Mouse (Mus musculus): ENCODE measurements around the gene Eftud2.

Gene Eftud2

DNA sequence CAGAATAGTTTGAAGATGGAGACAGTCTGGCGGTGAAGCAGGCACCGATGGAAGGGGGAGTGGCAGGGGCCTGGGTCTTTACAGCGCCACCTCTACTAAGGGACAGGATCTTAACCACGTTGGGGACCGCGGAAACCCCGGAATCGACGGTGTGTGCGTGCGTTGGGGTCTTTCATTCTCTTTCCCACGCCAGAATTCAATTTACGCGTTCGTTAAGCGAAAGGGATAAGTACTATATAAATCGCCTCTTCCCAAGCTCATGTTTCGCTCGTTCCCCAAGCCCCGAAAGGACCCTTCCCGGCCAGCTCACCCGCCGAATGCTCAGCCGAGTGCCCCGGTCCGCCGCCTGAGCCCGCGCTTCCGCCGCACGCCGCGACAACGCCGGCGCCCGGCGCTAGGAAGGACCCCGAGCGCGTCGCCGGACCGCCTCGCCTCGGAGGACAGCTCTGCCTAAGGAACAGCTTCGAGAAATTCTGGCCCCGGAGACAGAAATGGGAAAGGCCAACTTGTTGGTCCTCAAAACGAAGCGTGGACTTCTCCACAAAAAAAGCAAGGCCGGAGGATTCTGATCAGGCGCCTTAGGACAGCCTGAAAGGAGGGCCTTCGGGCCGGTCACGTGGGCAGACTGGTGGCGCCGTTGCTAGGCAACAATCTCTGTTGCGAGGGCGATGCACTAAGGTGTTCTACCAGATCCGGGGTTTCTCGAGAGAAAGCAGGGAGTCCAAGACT is at the start of gene Eftud2, which contains the start of gene Ccdc103:
Gene Eftud2, minus strand, starts transcription at position 401 of the 729 bp plus-strand sequence.
Gene Ccdc103, plus strand, starts transcription at position 620 of the 729 bp plus-strand sequence.
- DNase-seq, result peak; percentile 94

DNA sequence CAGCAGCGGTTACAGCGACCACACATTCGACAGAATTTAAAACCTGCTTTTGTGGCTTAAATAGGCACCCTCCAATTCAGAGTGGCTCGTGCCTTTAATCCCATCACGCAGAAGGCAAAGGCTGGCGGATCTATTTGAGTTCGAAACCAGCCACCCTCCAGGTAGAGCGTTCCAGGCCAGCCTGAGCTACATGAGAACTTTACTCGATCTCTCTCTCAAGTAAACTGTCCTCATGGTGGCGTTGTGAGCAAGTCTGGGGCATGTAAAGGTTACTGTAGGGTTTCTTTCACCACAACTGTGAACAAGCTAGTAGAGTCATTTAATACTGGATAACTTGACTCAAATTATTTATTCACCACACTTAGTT is 44.5 kb upstream of the Eftud2 start:
- DNase-seq, result no peak

GRCm38 (mm10) chr11:102924557-102925350 is 44.0 kb upstream of the Eftud2 start, which contains the start of gene Kif18b:
Gene Kif18b (minus strand): TSS chr11:102925124.
- peak; percentile 98 for DNase-seq

- DNase-seq, result no peak
Measured at GRCm38 (mm10) chr11:102921491-102921890, 40.7 kb upstream of the Eftud2 start.

- DNase-seq, result no peak
Measured at GRCm38 (mm10) chr11:102918077-102918476, 37.3 kb upstream of the Eftud2 start.

DNA sequence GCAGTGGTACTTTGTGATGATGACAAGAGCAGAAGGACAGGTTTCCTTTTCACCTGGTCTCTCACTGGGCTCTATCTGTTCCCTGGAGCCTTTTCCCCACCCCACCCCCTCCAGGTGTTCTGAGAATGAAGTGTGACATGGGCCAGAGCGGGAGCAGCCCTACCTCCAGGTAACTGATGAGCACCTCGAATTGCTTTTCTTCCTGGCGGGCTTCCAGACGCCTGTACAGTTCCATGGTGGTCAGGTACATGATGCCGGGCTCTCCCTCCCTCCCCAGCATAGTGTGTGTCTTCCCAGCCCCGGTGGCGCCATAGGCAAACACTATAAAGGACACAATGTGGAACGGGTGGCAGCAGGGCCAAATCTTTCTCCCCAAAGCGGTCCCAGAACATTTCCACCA is 34.6 kb upstream of the Eftud2 start:
- DNase-seq, result no peak

DNA sequence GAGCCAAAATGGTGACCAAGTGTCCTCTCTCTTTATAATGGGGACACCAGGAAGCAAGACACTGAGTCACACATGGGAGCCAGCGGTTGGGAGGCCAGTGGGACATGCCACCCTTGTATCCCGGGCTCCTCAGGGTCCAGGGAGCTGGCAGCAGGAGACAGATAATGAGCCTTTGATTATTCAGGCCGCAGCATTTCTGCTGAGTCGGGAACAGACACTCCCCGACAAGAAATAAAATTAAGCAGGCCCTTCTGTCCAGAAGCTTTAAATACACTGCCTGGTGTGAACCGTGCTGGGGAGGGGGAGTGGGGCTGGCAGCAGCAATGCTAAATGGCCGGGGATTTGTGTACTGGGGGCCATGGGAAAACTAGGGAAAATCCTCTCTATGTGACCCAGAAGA is 30.6 kb upstream of the Eftud2 start:
- DNase-seq, result no peak

DNA sequence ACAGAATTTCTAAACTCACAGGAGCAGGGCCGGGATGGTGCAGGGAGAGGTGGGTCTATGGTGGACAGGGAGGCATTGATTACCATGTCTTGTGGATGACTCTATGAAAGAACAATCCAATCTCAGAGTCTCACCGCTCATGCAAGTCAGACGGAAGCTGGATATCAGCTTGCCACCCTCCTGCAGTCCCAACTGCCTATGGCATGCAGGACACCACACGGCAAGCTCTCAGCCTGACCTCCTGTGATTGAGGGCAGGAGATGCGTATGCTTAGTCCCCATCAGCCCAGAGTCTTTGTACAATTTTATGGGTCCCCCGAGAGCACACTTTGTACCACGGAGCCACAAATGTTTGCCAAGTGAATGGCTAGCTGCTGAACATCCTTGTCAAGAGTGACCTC is 22.9 kb upstream of the Eftud2 start:
- DNase-seq, result no peak

GRCm38 (mm10) chr11:102902107-102902506 is 21.3 kb upstream of the Eftud2 start:
- DNase-seq, result no peak

GRCm38 (mm10) chr11:102901199-102901598 is 20.4 kb upstream of the Eftud2 start:
- DNase-seq, result no peak

GRCm38 (mm10) chr11:102900763-102901162 is 20.0 kb upstream of the Eftud2 start, which contains the start of gene Gfap:
Gene Gfap (minus strand): TSS chr11:102900912.
- DNase-seq, result peak; percentile 81

- DNase-seq, result no peak
Measured at GRCm38 (mm10) chr11:102898408-102898807, 17.6 kb upstream of the Eftud2 start.

DNA sequence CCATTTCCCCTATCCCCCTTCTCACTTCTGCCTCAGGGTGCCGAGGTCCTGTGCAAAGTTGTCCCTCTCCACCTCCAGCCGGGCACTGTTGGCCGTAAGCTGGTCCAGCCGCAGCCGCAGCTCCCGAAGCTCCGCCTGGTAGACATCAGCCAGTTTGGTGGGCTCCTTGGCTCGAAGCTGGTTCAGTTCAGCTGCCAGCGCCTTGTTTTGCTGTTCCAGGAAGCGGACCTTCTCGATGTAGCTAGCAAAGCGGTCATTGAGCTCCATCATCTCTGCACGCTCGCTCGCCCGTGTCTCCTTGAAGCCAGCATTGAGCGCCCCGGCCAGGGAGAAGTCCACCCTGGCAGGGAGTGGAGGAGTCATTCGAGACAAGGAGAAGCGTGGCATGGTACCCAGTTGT is 15.9 kb upstream of the Eftud2 start:
- no peak for DNase-seq

GRCm38 (mm10) chr11:102895779-102896178 is 15.0 kb upstream of the Eftud2 start:
- no peak for DNase-seq

- no peak for DNase-seq
Measured at GRCm38 (mm10) chr11:102894716-102895115, 13.9 kb upstream of the Eftud2 start.

DNA sequence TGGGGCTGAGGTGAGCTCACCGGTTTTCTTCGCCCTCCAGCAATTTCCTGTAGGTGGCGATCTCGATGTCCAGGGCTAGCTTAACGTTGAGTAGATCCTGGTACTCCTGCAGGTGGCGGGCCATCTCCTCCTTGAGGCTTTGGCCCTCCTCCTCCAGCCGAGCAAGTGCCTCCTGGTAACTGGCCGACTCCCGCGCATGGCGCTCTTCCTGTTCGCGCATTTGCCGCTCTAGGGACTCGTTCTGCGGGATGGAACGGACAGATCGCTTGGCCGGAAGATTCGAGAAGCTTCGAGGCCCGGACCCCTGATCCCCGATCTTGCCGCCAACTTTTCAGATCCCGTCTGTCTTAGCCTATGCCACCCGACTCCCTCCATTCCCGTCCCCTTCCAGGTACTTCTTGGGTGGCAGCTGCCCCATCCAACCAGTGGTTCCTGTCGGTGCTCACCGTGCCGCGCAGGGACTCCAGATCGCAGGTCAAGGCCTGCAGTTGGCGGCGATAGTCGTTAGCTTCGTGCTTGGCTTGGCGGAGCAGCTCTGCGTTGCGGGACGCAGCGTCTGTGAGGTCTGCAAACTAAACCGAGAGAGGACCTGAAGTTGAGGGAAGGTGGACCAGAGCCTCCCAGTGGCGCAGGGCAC is 12.3 kb upstream of the Eftud2 start:
- DNase-seq, result peak; percentile 87

DNA sequence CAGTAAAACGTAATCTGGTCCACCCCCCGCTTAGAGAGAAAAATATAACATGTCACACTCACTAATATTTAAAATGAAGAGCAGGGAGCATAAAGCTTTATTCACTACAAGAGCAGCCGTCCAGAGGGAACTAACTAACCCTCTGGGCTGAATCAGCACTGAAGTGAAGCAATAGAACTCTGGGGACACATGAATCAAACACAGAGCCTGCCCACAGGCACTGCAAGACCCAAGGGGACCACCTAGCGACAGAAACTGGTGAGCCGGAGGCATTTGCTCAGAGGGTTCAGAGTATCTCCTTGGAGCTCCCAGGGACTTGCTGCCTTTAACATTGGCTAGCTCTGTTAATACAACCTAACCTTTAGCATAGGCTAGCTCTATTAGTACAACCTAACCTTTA is 9.3 kb upstream of the Eftud2 start:
- no peak for DNase-seq

DNA sequence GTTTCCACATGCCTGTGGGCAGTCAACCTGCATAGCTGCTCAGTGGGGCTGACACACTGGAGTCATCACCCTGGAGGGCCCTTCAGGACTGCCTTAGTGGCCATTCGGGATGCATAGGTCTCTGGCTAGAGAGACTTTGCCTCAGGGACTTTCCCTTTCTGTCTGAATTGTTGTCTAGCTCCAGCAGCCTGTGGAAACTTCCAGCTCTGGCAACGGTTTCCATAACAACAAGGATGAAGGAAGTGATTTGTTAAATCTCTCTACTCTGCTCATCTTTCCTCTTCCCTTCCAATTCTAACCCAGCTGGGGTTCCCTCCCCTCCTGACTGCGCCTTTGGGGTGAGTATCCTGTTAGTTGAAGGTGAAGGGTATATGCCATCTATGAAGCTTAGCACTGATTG is 7.3 kb upstream of the Eftud2 start:
- no peak for DNase-seq

- no peak for DNase-seq
Measured at GRCm38 (mm10) chr11:102887433-102887832, 6.6 kb upstream of the Eftud2 start.

- DNase-seq, result no peak
Measured at GRCm38 (mm10) chr11:102884616-102885219, 3.9 kb upstream of the Eftud2 start, which contains the start of gene Fam187a. Gene Fam187a (plus strand): TSS chr11:102885169.

DNA sequence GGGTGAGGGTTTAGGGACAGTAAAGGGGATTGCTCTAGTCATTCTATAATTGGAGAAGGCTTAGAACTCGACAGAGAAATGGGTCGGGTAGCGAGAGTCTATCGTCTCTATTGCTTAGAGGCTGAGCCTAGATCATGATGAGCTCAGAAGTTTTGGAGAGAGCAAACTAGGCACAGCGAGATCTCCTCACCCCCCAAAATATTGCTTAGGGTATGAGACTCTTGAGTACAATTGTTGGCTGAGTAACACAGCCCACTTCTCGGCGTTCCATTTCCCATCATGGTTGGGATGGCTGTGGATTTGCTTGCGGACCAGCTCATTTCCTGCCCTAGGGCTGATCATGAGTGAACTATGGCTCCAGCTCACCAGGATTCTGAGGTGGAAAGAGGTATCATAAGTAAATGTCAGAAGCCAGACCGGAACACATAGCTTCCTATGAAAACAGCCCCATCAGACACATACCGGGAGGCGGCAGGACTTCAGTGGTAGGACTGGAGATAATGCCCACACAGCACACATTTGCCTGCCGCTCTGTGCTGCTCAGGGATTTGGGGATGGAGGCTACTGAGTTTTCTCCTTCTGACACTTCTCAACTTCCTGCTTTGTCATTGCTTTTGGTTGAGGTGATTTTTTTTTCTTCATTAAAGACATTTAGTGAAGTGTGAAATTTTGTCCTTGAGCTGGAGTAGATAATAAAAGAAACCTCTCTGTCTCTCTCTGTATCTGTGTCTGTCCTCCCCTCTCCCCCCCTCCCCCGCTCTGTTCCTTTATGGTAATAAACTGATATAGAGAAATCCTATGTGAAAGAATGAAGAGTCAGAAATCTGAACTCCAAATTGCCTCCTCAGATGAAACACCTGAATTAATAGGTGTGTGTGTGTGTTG is 771 bp upstream of the Eftud2 start:
- no peak for DNase-seq

- no peak for DNase-seq
Measured at GRCm38 (mm10) chr11:102879558-102879957, 1.2 kb downstream of the Eftud2 start.
